Mouse (Mus musculus): ENCODE measurements around the gene Rab5if. TPM values are rescaled to one million over a fixed set of nuclear protein-coding genes. Genes with fewer than 3 reads are reported as not detected.
"Not testable (repeated sequence)": the region's sequence is repeated elsewhere in the genome, so short reads cannot be mapped to it uniquely, and the experiment has no call there.

Gene Rab5if
- polyA plus RNA-seq, 1 experiment from 2014 or later, result 194 TPM

GRCm38 (mm10) chr2:156879541-156879940 lies 16.6 kb downstream of the Rab5if start:
- H3K9me3 ChIP-seq (ENCODE audit: control insufficient read depth, low read length), result no peaks in the 10 kb centered on the region
- no peak overlapping the region for H3K4me3 ChIP-seq (ENCODE audit: control insufficient read depth in 1 of 2, insufficient read depth in 1 of 2, low read depth in 1 of 2, low read length in 2 of 2)
- no peak for ATAC-seq (ENCODE audit: insufficient number of reproducible peaks, insufficient read depth, low FRiP score, low read depth)
- no peak overlapping the region for H3K4me2 ChIP-seq (ENCODE audit: low read length)
- H3K27me3 ChIP-seq (ENCODE audit: control insufficient read depth, insufficient read depth, low read length), result no peaks in the 10 kb centered on the region
- H3K27ac ChIP-seq (replicated peaks in 1 of 2; ENCODE audit: control insufficient read depth in 1 of 2, insufficient read depth in 1 of 2, low read depth in 2 of 2, low read length in 2 of 2), result no peak overlapping the region
- no peak overlapping the region for H3K9ac ChIP-seq (ENCODE audit: low read length)
- H3K36me3 ChIP-seq (ENCODE audit: control insufficient read depth, insufficient read depth, low read length), result peaks cover 4% of the 10 kb centered on the region
- WGBS, result 87% methylated on average over 3 of the region's 3 CpGs
- H3K4me1 ChIP-seq (ENCODE audit: control insufficient read depth in 2 of 2, insufficient read depth in 2 of 2, low read length in 2 of 2), result peaks cover under 1 to 3% of the 10 kb centered on the region in 2 experiments; a peak in 1 of 4 replicates

- ATAC-seq (ENCODE audit: insufficient number of reproducible peaks, insufficient read depth, low FRiP score, low read depth), result no peak
- Histone ChIP-seq H3K9me3 (ENCODE audit: control insufficient read depth, low read length) (no peaks in the 10 kb centered on the region), H3K4me2 (ENCODE audit: low read length) (no peak overlapping the region), H3K9ac (ENCODE audit: low read length) (no peak overlapping the region), H3K27me3 (ENCODE audit: control insufficient read depth, insufficient read depth, low read length) (no peaks in the 10 kb centered on the region), H3K36me3 (ENCODE audit: control insufficient read depth, insufficient read depth, low read length) (no peaks in the 10 kb centered on the region), H3K4me1 (ENCODE audit: control insufficient read depth in 2 of 2, insufficient read depth in 2 of 2, low read length in 2 of 2) (peaks cover 3% of the 10 kb centered on the region in 2 experiments; a peak in 1 of 4 replicates), H3K27ac (replicated peaks in 1 of 2; ENCODE audit: control insufficient read depth in 1 of 2, insufficient read depth in 1 of 2, low read depth in 2 of 2, low read length in 2 of 2) (no peak overlapping the region), H3K4me3 (ENCODE audit: control insufficient read depth in 1 of 2, insufficient read depth in 1 of 2, low read depth in 1 of 2, low read length in 2 of 2) (no peak overlapping the region)
- WGBS, result 26% methylated on average over 10 of the region's 10 CpGs
Measured at GRCm38 (mm10) chr2:156882431-156883001, 19.6 kb downstream of the Rab5if start.

GRCm38 (mm10) chr2:156884396-156885211 lies 21.7 kb downstream of the Rab5if start:
- 75% methylated on average over 10 of the region's 10 CpGs for WGBS
- ATAC-seq (ENCODE audit: insufficient number of reproducible peaks, insufficient read depth, low FRiP score, low read depth), result no peak
- Histone ChIP-seq H3K4me1 (ENCODE audit: control insufficient read depth in 2 of 2, insufficient read depth in 2 of 2, low read length in 2 of 2) (peaks cover 3% of the 10 kb centered on the region in 2 experiments; a peak in 1 of 4 replicates), H3K36me3 (ENCODE audit: control insufficient read depth, insufficient read depth, low read length) (no peaks in the 10 kb centered on the region), H3K9ac (ENCODE audit: low read length) (no peak overlapping the region), H3K9me3 (ENCODE audit: control insufficient read depth, low read length) (no peaks in the 10 kb centered on the region), H3K4me3 (ENCODE audit: control insufficient read depth in 1 of 2, insufficient read depth in 1 of 2, low read depth in 1 of 2, low read length in 2 of 2) (no peak overlapping the region), H3K4me2 (ENCODE audit: low read length) (no peak overlapping the region), H3K27me3 (ENCODE audit: control insufficient read depth, insufficient read depth, low read length) (no peaks in the 10 kb centered on the region), H3K27ac (replicated peaks in 1 of 2; ENCODE audit: control insufficient read depth in 1 of 2, insufficient read depth in 1 of 2, low read depth in 2 of 2, low read length in 2 of 2) (no peak overlapping the region)

GRCm38 (mm10) chr2:156885666-156886065 lies 22.7 kb downstream of the Rab5if start:
- H3K9ac ChIP-seq (ENCODE audit: low read length); H3K4me3 ChIP-seq (ENCODE audit: control insufficient read depth in 1 of 2, insufficient read depth in 1 of 2, low read depth in 1 of 2, low read length in 2 of 2); H3K9me3 ChIP-seq (ENCODE audit: control insufficient read depth, low read length); H3K4me2 ChIP-seq (ENCODE audit: low read length); H3K36me3 ChIP-seq (ENCODE audit: control insufficient read depth, insufficient read depth, low read length); H3K4me1 ChIP-seq (ENCODE audit: control insufficient read depth in 2 of 2, insufficient read depth in 2 of 2, low read length in 2 of 2); H3K27ac ChIP-seq (replicated peaks in 1 of 2; ENCODE audit: control insufficient read depth in 1 of 2, insufficient read depth in 1 of 2, low read depth in 2 of 2, low read length in 2 of 2); H3K27me3 ChIP-seq (ENCODE audit: control insufficient read depth, insufficient read depth, low read length); ATAC-seq (ENCODE audit: insufficient number of reproducible peaks, insufficient read depth, low FRiP score, low read depth): not testable (repeated sequence)
- 66% methylated on average over 2 of the region's 2 CpGs for WGBS

- no peak overlapping the region for H3K9ac ChIP-seq (ENCODE audit: low read length)
- H3K9me3 ChIP-seq (ENCODE audit: control insufficient read depth, low read length), result no peaks in the 10 kb centered on the region
- no peak overlapping the region for H3K27ac ChIP-seq (replicated peaks in 1 of 2; ENCODE audit: control insufficient read depth in 1 of 2, insufficient read depth in 1 of 2, low read depth in 2 of 2, low read length in 2 of 2)
- no peak; the same call in 1 of the 2 replicates for ATAC-seq (ENCODE audit: insufficient number of reproducible peaks, insufficient read depth, low FRiP score, low read depth)
- H3K27me3 ChIP-seq (ENCODE audit: control insufficient read depth, insufficient read depth, low read length), result no peaks in the 10 kb centered on the region
- peaks cover 3% of the 10 kb centered on the region in 2 experiments; a peak in 1 of 4 replicates for H3K4me1 ChIP-seq (ENCODE audit: control insufficient read depth in 2 of 2, insufficient read depth in 2 of 2, low read length in 2 of 2)
- 77% methylated on average over 10 of the region's 10 CpGs for WGBS
- no peaks in the 10 kb centered on the region for H3K36me3 ChIP-seq (ENCODE audit: control insufficient read depth, insufficient read depth, low read length)
- H3K4me3 ChIP-seq (ENCODE audit: control insufficient read depth in 1 of 2, insufficient read depth in 1 of 2, low read depth in 1 of 2, low read length in 2 of 2), result no peak overlapping the region
- no peak overlapping the region for H3K4me2 ChIP-seq (ENCODE audit: low read length)
Measured at GRCm38 (mm10) chr2:156886084-156886631, 23.2 kb downstream of the Rab5if start.

GRCm38 (mm10) chr2:156887017-156887416 lies 24.1 kb downstream of the Rab5if start, which contains the start of gene Sla2:
Gene Sla2, minus strand, starts transcription at chr2:156887192.
- Histone ChIP-seq H3K4me1 (ENCODE audit: control insufficient read depth in 2 of 2, insufficient read depth in 2 of 2, low read length in 2 of 2) (peaks cover 3% of the 10 kb centered on the region in 2 experiments; a peak in 1 of 4 replicates), H3K4me2 (ENCODE audit: low read length) (no peak within 1 kb of the TSS), H3K36me3 (ENCODE audit: control insufficient read depth, insufficient read depth, low read length) (no peaks in the 10 kb centered on the region), H3K9me3 (ENCODE audit: control insufficient read depth, low read length) (no peaks in the 10 kb centered on the region), H3K9ac (ENCODE audit: low read length) (no peak within 1 kb of the TSS), H3K27ac (replicated peaks in 1 of 2; ENCODE audit: control insufficient read depth in 1 of 2, insufficient read depth in 1 of 2, low read depth in 2 of 2, low read length in 2 of 2) (no peak within 1 kb of the TSS), H3K4me3 (ENCODE audit: control insufficient read depth in 1 of 2, insufficient read depth in 1 of 2, low read depth in 1 of 2, low read length in 2 of 2) (no peak within 1 kb of the TSS), H3K27me3 (ENCODE audit: control insufficient read depth, insufficient read depth, low read length) (no peaks in the 10 kb centered on the region)
- 50% methylated on average over 6 of the region's 6 CpGs for WGBS
- no peak for ATAC-seq (ENCODE audit: insufficient number of reproducible peaks, insufficient read depth, low FRiP score, low read depth)

- H3K4me1 ChIP-seq (ENCODE audit: control insufficient read depth in 2 of 2, insufficient read depth in 2 of 2, low read length in 2 of 2), result peaks cover 3% of the 10 kb centered on the region in 2 experiments; a peak in 1 of 4 replicates
- H3K9me3 ChIP-seq (ENCODE audit: control insufficient read depth, low read length), result no peaks in the 10 kb centered on the region
- H3K4me3 ChIP-seq (ENCODE audit: control insufficient read depth in 1 of 2, insufficient read depth in 1 of 2, low read depth in 1 of 2, low read length in 2 of 2), result no peak overlapping the region
- 62% methylated on average over 3 of the region's 3 CpGs for WGBS
- no peak overlapping the region for H3K27ac ChIP-seq (replicated peaks in 1 of 2; ENCODE audit: control insufficient read depth in 1 of 2, insufficient read depth in 1 of 2, low read depth in 2 of 2, low read length in 2 of 2)
- no peaks in the 10 kb centered on the region for H3K27me3 ChIP-seq (ENCODE audit: control insufficient read depth, insufficient read depth, low read length)
- no peak for ATAC-seq (ENCODE audit: insufficient number of reproducible peaks, insufficient read depth, low FRiP score, low read depth)
- no peak overlapping the region for H3K4me2 ChIP-seq (ENCODE audit: low read length)
- H3K9ac ChIP-seq (ENCODE audit: low read length), result no peak overlapping the region
- H3K36me3 ChIP-seq (ENCODE audit: control insufficient read depth, insufficient read depth, low read length), result no peaks in the 10 kb centered on the region
Measured at GRCm38 (mm10) chr2:156888490-156888889, 25.6 kb downstream of the Rab5if start.
